Mouse (Mus musculus): ENCODE measurements at regions not wholly inside any gene's neighbourhood (a gene's known extent, or its start where the extent isn't known, plus 50 kb on each side); places are given as distances from the start of the nearest gene placed in this dataset.

GRCm38 (mm10) chr6:100517662-100518061, 153.3 kb downstream of the Shq1 start:
- Histone ChIP-seq H3K9me3 (ENCODE audit: control insufficient read depth, insufficient read depth, low read depth, low read length) (no peaks in the 10 kb centered on the region), H3K9ac (ENCODE audit: insufficient read depth, low read depth, low read length, poor library complexity, severe bottlenecking) (no peak overlapping the region), H3K4me1 (ENCODE audit: control insufficient read depth in 2 of 2, insufficient read depth in 2 of 2, low read length in 2 of 2, poor library complexity in 1 of 2) (no peaks in the 10 kb centered on the region), H3K36me3 (ENCODE audit: control insufficient read depth, insufficient read depth, low read length, poor library complexity, severe bottlenecking) (no peaks in the 10 kb centered on the region), H3K4me3 (ENCODE audit: insufficient read depth in 1 of 2, low read depth in 1 of 2, low read length in 2 of 2, poor library complexity in 1 of 2, severe bottlenecking in 1 of 2) (no peak overlapping the region), H3K27ac (ENCODE audit: insufficient read depth, low read depth, low read length, poor library complexity, severe bottlenecking) (no peak overlapping the region)
- TF ChIP-seq HCFC1 (IDR thresholded peaks at IDR 0.05; ENCODE audit: borderline replicate concordance, insufficient read depth, low read length) (no peak), CHD2 (IDR thresholded peaks at IDR 0.05; ENCODE audit: low read depth, low read length) (no peak), ZNF384 (IDR thresholded peaks at IDR 0.05; ENCODE audit: low read depth, low read length) (no peak), MAFK (IDR thresholded peaks at IDR 0.05; ENCODE audit: insufficient read depth, low read depth, low read length) (no peak), ZC3H11A (IDR thresholded peaks at IDR 0.05; ENCODE audit: borderline replicate concordance, low read depth, low read length) (no peak)
- DNase-seq (ENCODE audit: low read depth, low spot score), result no peak
- in situ Hi-C loops (cut with MboI; ENCODE audit: low sequenced_read_pairs in 2 of 2, unreplicated experiment in 2 of 2), result no loop called here

GRCm38 (mm10) chr6:100512676-100513075, 158.3 kb downstream of the Shq1 start:
- no peak overlapping the region for H3K4me3 ChIP-seq (ENCODE audit: insufficient read depth in 1 of 2, low read depth in 1 of 2, low read length in 2 of 2, poor library complexity in 1 of 2, severe bottlenecking in 1 of 2)
- H3K9ac ChIP-seq (ENCODE audit: insufficient read depth, low read depth, low read length, poor library complexity, severe bottlenecking), result no peak overlapping the region
- TF ChIP-seq MAFK (IDR thresholded peaks at IDR 0.05; ENCODE audit: insufficient read depth, low read depth, low read length) (no peak), ZC3H11A (IDR thresholded peaks at IDR 0.05; ENCODE audit: borderline replicate concordance, low read depth, low read length) (peak; percentile 86), HCFC1 (IDR thresholded peaks at IDR 0.05; ENCODE audit: borderline replicate concordance, insufficient read depth, low read length) (no peak), ZNF384 (IDR thresholded peaks at IDR 0.05; ENCODE audit: low read depth, low read length) (no peak)
- H3K36me3 ChIP-seq (ENCODE audit: control insufficient read depth, insufficient read depth, low read length, poor library complexity, severe bottlenecking), result no peaks in the 10 kb centered on the region
- in situ Hi-C loops (cut with MboI; ENCODE audit: low sequenced_read_pairs in 2 of 2, unreplicated experiment in 2 of 2), result no loop called here
- H3K4me1 ChIP-seq (ENCODE audit: control insufficient read depth in 2 of 2, insufficient read depth in 2 of 2, low read length in 2 of 2, poor library complexity in 1 of 2), result no peaks in the 10 kb centered on the region
- H3K27ac ChIP-seq (ENCODE audit: insufficient read depth, low read depth, low read length, poor library complexity, severe bottlenecking), result no peak overlapping the region
- peak; percentile 70 for DNase-seq (ENCODE audit: low read depth, low spot score)
- H3K9me3 ChIP-seq (ENCODE audit: control insufficient read depth, insufficient read depth, low read depth, low read length), result no peaks in the 10 kb centered on the region

GRCm38 (mm10) chr6:100510676-100511075, 160.3 kb downstream of the Shq1 start:
- Histone ChIP-seq H3K9ac (ENCODE audit: insufficient read depth, low read depth, low read length, poor library complexity, severe bottlenecking) (no peak overlapping the region), H3K4me1 (ENCODE audit: control insufficient read depth in 2 of 2, insufficient read depth in 2 of 2, low read length in 2 of 2, poor library complexity in 1 of 2) (peaks cover 3% of the 10 kb centered on the region in 2 experiments; a peak in 2 of 4 replicates), H3K9me3 (ENCODE audit: control insufficient read depth, insufficient read depth, low read depth, low read length) (no peaks in the 10 kb centered on the region), H3K27ac (ENCODE audit: insufficient read depth, low read depth, low read length, poor library complexity, severe bottlenecking) (no peak overlapping the region), H3K36me3 (ENCODE audit: control insufficient read depth, insufficient read depth, low read length, poor library complexity, severe bottlenecking) (no peaks in the 10 kb centered on the region), H3K4me3 (ENCODE audit: insufficient read depth in 1 of 2, low read depth in 1 of 2, low read length in 2 of 2, poor library complexity in 1 of 2, severe bottlenecking in 1 of 2) (no peak overlapping the region)
- no peak for DNase-seq (ENCODE audit: low read depth, low spot score)
- in situ Hi-C loops (cut with MboI; ENCODE audit: low sequenced_read_pairs in 2 of 2, unreplicated experiment in 2 of 2), result no loop called here
- TF ChIP-seq ZC3H11A (IDR thresholded peaks at IDR 0.05; ENCODE audit: borderline replicate concordance, low read depth, low read length) (no peak), HCFC1 (IDR thresholded peaks at IDR 0.05; ENCODE audit: borderline replicate concordance, insufficient read depth, low read length) (no peak), CHD2 (IDR thresholded peaks at IDR 0.05; ENCODE audit: low read depth, low read length) (no peak), ZNF384 (IDR thresholded peaks at IDR 0.05; ENCODE audit: low read depth, low read length) (no peak)

DNA sequence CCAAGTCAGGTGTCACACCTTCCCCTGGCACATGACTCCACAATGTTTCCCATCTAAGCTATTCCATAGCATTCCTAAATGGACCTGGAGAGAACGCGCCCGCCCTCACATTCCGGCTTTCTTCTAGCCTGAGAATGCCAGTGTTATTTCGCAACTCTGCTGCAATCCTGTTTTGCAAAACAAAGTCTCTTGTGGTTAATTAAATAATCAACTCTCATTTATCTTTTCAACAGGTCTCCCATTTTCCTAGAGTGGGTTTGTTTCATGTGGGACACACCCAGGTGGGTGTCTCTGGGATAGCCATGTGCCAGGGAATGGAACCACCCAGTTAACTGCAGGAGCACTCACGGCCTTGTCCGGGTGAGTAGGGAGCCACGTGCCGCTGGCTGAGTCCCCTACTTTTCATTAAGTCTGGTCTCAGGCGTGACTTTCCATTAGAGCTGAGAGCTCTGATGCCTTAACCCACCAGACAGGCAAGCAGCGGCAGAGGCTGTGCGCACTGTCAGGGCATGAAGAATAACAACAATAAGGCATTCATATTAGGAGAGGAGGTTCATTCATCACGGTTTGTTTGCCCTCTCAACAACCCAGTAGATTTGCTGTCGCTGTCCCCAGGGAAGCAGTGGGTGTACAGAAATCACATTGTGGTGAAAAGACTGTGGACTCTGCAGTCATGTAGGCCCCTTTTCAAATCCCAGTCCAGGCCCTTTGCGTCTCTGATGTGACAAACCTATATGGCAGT, 165.3 kb downstream of the Shq1 start:
- in situ Hi-C loops (cut with MboI; ENCODE audit: low sequenced_read_pairs in 2 of 2, unreplicated experiment in 2 of 2), result no loop called here
- TF ChIP-seq CHD2 (IDR thresholded peaks at IDR 0.05; ENCODE audit: low read depth, low read length) (no peak), MAFK (IDR thresholded peaks at IDR 0.05; ENCODE audit: insufficient read depth, low read depth, low read length) (no peak), ZNF384 (IDR thresholded peaks at IDR 0.05; ENCODE audit: low read depth, low read length) (no peak), ZC3H11A (IDR thresholded peaks at IDR 0.05; ENCODE audit: borderline replicate concordance, low read depth, low read length) (no peak), HCFC1 (IDR thresholded peaks at IDR 0.05; ENCODE audit: borderline replicate concordance, insufficient read depth, low read length) (no peak)
- H3K9me3 ChIP-seq (ENCODE audit: control insufficient read depth, insufficient read depth, low read depth, low read length), result no peaks in the 10 kb centered on the region
- DNase-seq (ENCODE audit: low read depth, low spot score), result no peak
- peaks cover 3% of the 10 kb centered on the region in 2 experiments; a peak in 2 of 4 replicates for H3K4me1 ChIP-seq (ENCODE audit: control insufficient read depth in 2 of 2, insufficient read depth in 2 of 2, low read length in 2 of 2, poor library complexity in 1 of 2)
- H3K27ac ChIP-seq (ENCODE audit: insufficient read depth, low read depth, low read length, poor library complexity, severe bottlenecking), result no peak overlapping the region
- H3K4me3 ChIP-seq (ENCODE audit: insufficient read depth in 1 of 2, low read depth in 1 of 2, low read length in 2 of 2, poor library complexity in 1 of 2, severe bottlenecking in 1 of 2), result no peak overlapping the region
- no peak overlapping the region for H3K9ac ChIP-seq (ENCODE audit: insufficient read depth, low read depth, low read length, poor library complexity, severe bottlenecking)
- no peaks in the 10 kb centered on the region for H3K36me3 ChIP-seq (ENCODE audit: control insufficient read depth, insufficient read depth, low read length, poor library complexity, severe bottlenecking)

Data from ES-E14 (cell line).